Mouse (Mus musculus) CH12.LX (cell line): Measurements from ENCODE around the gene Nsd2. TPM values are rescaled to one million over a fixed set of nuclear protein-coding genes. Genes with fewer than 3 reads are reported as not detected.

Experiments used
- DNase-seq: peaks from one replicate; pipeline ENCODE4 v3.0.0-alpha.2; 2013; ENCODE audit errors: extremely low read depth
- H3K27ac ChIP-seq: 2 replicates; pipeline ENCODE4 v1.5.1; 2012; ENCODE audit warnings: low read depth, mild to moderate bottlenecking, control low read depth, moderate library complexity; ENCODE audit not compliant: insufficient read depth
- H3K27me3 ChIP-seq: replicated peaks from 2 replicates; pipeline ENCODE3; 2012; ENCODE audit warnings: inconsistent platforms
- H3K36me3 ChIP-seq, 2 experiments: replicated peaks in 1 of 2; 2 replicates each; pipeline versions ENCODE3 to v1.6.1; 2012; ENCODE audit warnings: inconsistent platforms in 1 of 2, low read length in 1 of 2, mild to moderate bottlenecking in 1 of 2, mixed read lengths in 1 of 2, moderate library complexity in 1 of 2; ENCODE audit not compliant: control insufficient read depth in 1 of 2, insufficient read depth in 1 of 2
- H3K4me1 ChIP-seq, 2 experiments: 2 replicates each; pipeline ENCODE4 v1.6.1; 2012; ENCODE audit warnings: inconsistent platforms in 1 of 2, moderate library complexity in 1 of 2; ENCODE audit not compliant: insufficient read depth in 2 of 2, control insufficient read depth in 1 of 2
- H3K4me2 ChIP-seq: 2 replicates; pipeline ENCODE4 v1.6.1; 2012; ENCODE audit warnings: low read depth, mild to moderate bottlenecking, control low read depth; ENCODE audit not compliant: poor library complexity, insufficient read depth, severe bottlenecking
- H3K4me3 ChIP-seq, 3 experiments: fragments of 150-350 bp in 1 of 3; sonication (generic) in 1 of 3; replicated peaks in 1 of 3; 2 replicates each; pipeline versions ENCODE3 to v1.5.1; 2011 to 2012; ENCODE audit warnings: low read depth in 2 of 3, low read length in 2 of 3, mild to moderate bottlenecking in 2 of 3, moderate library complexity in 2 of 3, control low read depth in 1 of 3, improper control_type of control experiment in 1 of 3, inconsistent platforms in 1 of 3, mixed read lengths in 1 of 3; ENCODE audit not compliant: poor library complexity in 1 of 3
- H3K79me2 ChIP-seq: replicated peaks from 2 replicates; pipeline ENCODE4 v1.6.1; 2012; ENCODE audit warnings: mild to moderate bottlenecking, moderate library complexity; ENCODE audit not compliant: control insufficient read depth, poor library complexity, insufficient read depth, severe bottlenecking; ENCODE audit errors: extremely low read depth
- H3K9ac ChIP-seq: 2 replicates; pipeline ENCODE4 v1.6.1; 2012; ENCODE audit warnings: low read depth, mild to moderate bottlenecking, control low read depth, moderate library complexity; ENCODE audit not compliant: insufficient read depth
- H3K9me3 ChIP-seq: replicated peaks from 2 replicates; pipeline ENCODE3; 2012; ENCODE audit warnings: low read length, inconsistent platforms, mixed read lengths
- CHD1 ChIP-seq: IDR thresholded peaks from 2 replicates; pipeline ENCODE4 v1.6.1; 2012; ENCODE audit warnings: low read depth, low read length, improper control_type of control experiment, inconsistent platforms
- CHD2 ChIP-seq: IDR thresholded peaks from 2 replicates; pipeline ENCODE4 v1.6.1; 2011; ENCODE audit warnings: low read length, improper control_type of control experiment
- ELF1 ChIP-seq: IDR thresholded peaks from 2 replicates; pipeline ENCODE4 v1.6.1; 2014; ENCODE audit warnings: low read depth, mild to moderate bottlenecking, inconsistent platforms, low read length, improper control_type of control experiment
- EP300 ChIP-seq: IDR thresholded peaks from 2 replicates; pipeline ENCODE4 v1.6.1; 2011; ENCODE audit warnings: low read length, improper control_type of control experiment
- ETS1 ChIP-seq: conservative IDR thresholded peaks from 2 replicates; pipeline ENCODE4 v1.6.1; 2012; ENCODE audit warnings: low read depth, mild to moderate bottlenecking, inconsistent platforms, low read length, improper control_type of control experiment, moderate library complexity
- HCFC1 ChIP-seq: IDR thresholded peaks from 2 replicates; pipeline ENCODE4 v1.6.1; 2012; ENCODE audit warnings: low read depth, mild to moderate bottlenecking, inconsistent platforms, low read length, improper control_type of control experiment
- IRF4 ChIP-seq: IDR thresholded peaks from 2 replicates; pipeline ENCODE4 v1.6.1; 2014; ENCODE audit warnings: low read depth, mild to moderate bottlenecking, inconsistent platforms, low read length, improper control_type of control experiment
- JUN ChIP-seq: IDR thresholded peaks from 2 replicates; pipeline ENCODE4 v1.6.1; 2011; ENCODE audit warnings: low read depth, mild to moderate bottlenecking, low read length, improper control_type of control experiment, moderate library complexity; ENCODE audit not compliant: insufficient read depth
- JUND ChIP-seq: conservative IDR thresholded peaks from 2 replicates; pipeline ENCODE4 v1.6.1; 2011; ENCODE audit warnings: low read depth, low read length, improper control_type of control experiment
- KAT2A ChIP-seq: IDR thresholded peaks from 2 replicates; pipeline ENCODE4 v1.6.1; 2012; ENCODE audit warnings: low read length, improper control_type of control experiment, inconsistent platforms; ENCODE audit not compliant: insufficient replicate concordance
- MAFK ChIP-seq: IDR thresholded peaks from 2 replicates; pipeline ENCODE4 v1.6.1; 2011; ENCODE audit warnings: low read length, improper control_type of control experiment; ENCODE audit not compliant: insufficient replicate concordance
- MAX ChIP-seq: IDR thresholded peaks from 2 replicates; pipeline ENCODE4 v1.6.1; 2011; ENCODE audit warnings: low read length, improper control_type of control experiment
- MAZ ChIP-seq: IDR thresholded peaks from 2 replicates; pipeline ENCODE4 v1.6.1; 2012; ENCODE audit warnings: low read depth, mild to moderate bottlenecking, inconsistent platforms, low read length, improper control_type of control experiment, moderate library complexity
- MEF2A ChIP-seq: IDR thresholded peaks from 2 replicates; pipeline ENCODE4 v1.6.1; 2014; ENCODE audit warnings: low read depth, mild to moderate bottlenecking, inconsistent platforms, low read length, improper control_type of control experiment, borderline replicate concordance
- MXI1 ChIP-seq: IDR thresholded peaks from 2 replicates; pipeline ENCODE4 v1.6.1; 2011; ENCODE audit warnings: mild to moderate bottlenecking, low read depth, low read length, improper control_type of control experiment
- NRF1 ChIP-seq: IDR thresholded peaks from 2 replicates; pipeline ENCODE4 v1.6.1; 2014; ENCODE audit warnings: low read depth, mild to moderate bottlenecking, inconsistent platforms, low read length, improper control_type of control experiment, moderate library complexity
- PAX5 ChIP-seq: IDR thresholded peaks from 2 replicates; pipeline ENCODE4 v1.6.1; 2012; ENCODE audit warnings: low read length, inconsistent platforms, mixed read lengths
- POLR2A ChIP-seq: IDR thresholded peaks from 2 replicates; pipeline ENCODE4 v1.6.1; 2011; ENCODE audit warnings: low read depth, mild to moderate bottlenecking, improper control_type of control experiment, low read length
- POLR2AphosphoS2 ChIP-seq: IDR thresholded peaks from 2 replicates; pipeline ENCODE4 v1.6.1; 2011; ENCODE audit warnings: low read depth, low read length, improper control_type of control experiment
- RAD21 ChIP-seq: IDR thresholded peaks from 2 replicates; pipeline ENCODE4 v1.6.1; 2011; ENCODE audit warnings: low read depth, mild to moderate bottlenecking, low read length, improper control_type of control experiment, moderate library complexity
- RCOR1 ChIP-seq: conservative IDR thresholded peaks from 2 replicates; pipeline ENCODE4 v1.6.1; 2012; ENCODE audit warnings: low read depth, mild to moderate bottlenecking, inconsistent platforms, low read length, improper control_type of control experiment
- SIN3A ChIP-seq: IDR thresholded peaks from 2 replicates; pipeline ENCODE4 v1.6.1; 2012; ENCODE audit warnings: low read length, improper control_type of control experiment, inconsistent platforms
- SMC3 ChIP-seq: IDR thresholded peaks from 2 replicates; pipeline ENCODE4 v1.6.1; 2011; ENCODE audit warnings: low read depth, low read length, improper control_type of control experiment
- TBP ChIP-seq: conservative IDR thresholded peaks from 2 replicates; pipeline ENCODE4 v1.6.1; 2011; ENCODE audit warnings: low read depth, low read length, improper control_type of control experiment
- TCF12 ChIP-seq: IDR thresholded peaks from 2 replicates; pipeline ENCODE4 v1.6.1; 2014; ENCODE audit warnings: low read depth, mild to moderate bottlenecking, inconsistent platforms, low read length, improper control_type of control experiment
- UBTF ChIP-seq: IDR thresholded peaks from 2 replicates; pipeline ENCODE4 v1.6.1; 2012; ENCODE audit warnings: low read depth, mild to moderate bottlenecking, inconsistent platforms, low read length, improper control_type of control experiment, moderate library complexity
- USF2 ChIP-seq: conservative IDR thresholded peaks from 2 replicates; pipeline ENCODE4 v1.6.1; 2011; ENCODE audit warnings: low read depth, low read length, improper control_type of control experiment
- ZC3H11A ChIP-seq: IDR thresholded peaks from 2 replicates; pipeline ENCODE4 v1.6.1; 2012; ENCODE audit warnings: low read depth, mild to moderate bottlenecking, inconsistent platforms, low read length, improper control_type of control experiment
- ZMIZ1 ChIP-seq: IDR thresholded peaks from 2 replicates; pipeline ENCODE4 v1.6.1; 2012; ENCODE audit warnings: low read depth, mild to moderate bottlenecking, inconsistent platforms, low read length, improper control_type of control experiment
- ZNF384 ChIP-seq: IDR thresholded peaks from 2 replicates; pipeline ENCODE4 v1.6.1; 2012; ENCODE audit warnings: low read depth, low read length, improper control_type of control experiment, inconsistent platforms
- dilution Hi-C: fragments of 300-500 bp; cut with MboI; formaldehyde crosslinking; loops from 2 replicates; pipeline ENCODE4 v1.14.3; 2020; ENCODE audit warnings: low sequenced_read_pairs; ENCODE audit not compliant: extremely low pct_unique_long_range_greater_than_20kb, extremely low pct_ligation_motif_present
- in situ Hi-C: fragments of 300-500 bp; cut with MboI; formaldehyde crosslinking; loops from 3 replicates; pipeline ENCODE4 v1.14.3; 2019; ENCODE audit warnings: low sequenced_read_pairs, low pct_ligation_motif_present, low pct_unique_long_range_greater_than_20kb, mixed read lengths
- polyA plus RNA-seq: library from polyadenylated mRNA; unstranded; fragments of >175 nt; gene quantifications from 2 replicates; pipeline ENCODE4 v1.2.1, GENCODE M21; 2012; ENCODE audit warnings: low read depth; ENCODE audit not compliant: insufficient read length
- total RNA-seq, 2 experiments: library from RNA; depleted of rRNA; stranded (reverse); fragments of 300-350 nt in 1 of 2; fragments of >200 nt in 1 of 2; gene quantifications; 2 replicates each; pipeline ENCODE4 v1.2.3; 2012 to 2014

Gene Nsd2
- total and polyA plus RNA-seq, 3 experiments: 39.8 to 55.0 (median 49.9) TPM

DNA sequence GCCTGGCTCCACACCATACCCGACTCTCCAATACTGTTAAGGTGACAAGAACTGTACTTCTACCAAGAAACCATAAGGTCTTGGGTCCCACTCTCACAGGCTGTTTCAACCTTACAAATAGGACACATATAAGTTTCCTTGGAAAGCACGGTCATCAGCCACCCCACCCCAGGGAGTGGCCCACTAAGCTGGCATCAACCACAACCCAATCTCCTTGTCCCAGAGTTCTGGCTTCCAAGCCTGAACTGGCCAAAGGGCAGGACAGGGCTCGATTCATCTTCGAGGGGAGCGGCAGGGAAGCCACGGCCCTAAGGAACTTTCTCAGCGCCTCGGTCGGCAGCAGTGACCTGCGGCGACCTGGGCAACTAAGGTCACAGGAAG, 38.6 kb upstream of the Nsd2 start:
- no peak for DNase-seq
- Histone ChIP-seq H3K4me1 (peaks cover 3 to 23% of the 10 kb centered on the region in 2 experiments; a peak in 3 of 4 replicates), H3K4me3 (peak overlapping the region; percentile 71 to 93 (median 89)), H3K79me2 (no peaks in the 10 kb centered on the region), H3K9me3 (no peaks in the 10 kb centered on the region), H3K9ac (peak overlapping the region; percentile 75), H3K27me3 (no peaks in the 10 kb centered on the region), H3K27ac (0 out of 2 replicates have a peak overlapping the region, but pooled peaks have one; percentile 8), H3K4me2 (peak overlapping the region; percentile 58), H3K36me3 (peaks cover 8 to 23% of the 10 kb centered on the region in 2 experiments)
- in situ Hi-C loops (loop anchor here (5.0 kb wide), 1 partner anchor 35 kb away; no protein-coding TSS in a partner anchor), dilution Hi-C loops (no loop called here)
- TF ChIP-seq ELF1 (no peak), RAD21 (no peak), ZMIZ1 (no peak), ZC3H11A (no peak), HCFC1 (no peak), ETS1 (no peak), POLR2AphosphoS2 (no peak), SMC3 (no peak), JUND (no peak), MAZ (no peak), CHD2 (no peak), MAX (no peak), TCF12 (no peak), CHD1 (no peak), JUN (no peak), IRF4 (no peak), MXI1 (no peak)

DNA sequence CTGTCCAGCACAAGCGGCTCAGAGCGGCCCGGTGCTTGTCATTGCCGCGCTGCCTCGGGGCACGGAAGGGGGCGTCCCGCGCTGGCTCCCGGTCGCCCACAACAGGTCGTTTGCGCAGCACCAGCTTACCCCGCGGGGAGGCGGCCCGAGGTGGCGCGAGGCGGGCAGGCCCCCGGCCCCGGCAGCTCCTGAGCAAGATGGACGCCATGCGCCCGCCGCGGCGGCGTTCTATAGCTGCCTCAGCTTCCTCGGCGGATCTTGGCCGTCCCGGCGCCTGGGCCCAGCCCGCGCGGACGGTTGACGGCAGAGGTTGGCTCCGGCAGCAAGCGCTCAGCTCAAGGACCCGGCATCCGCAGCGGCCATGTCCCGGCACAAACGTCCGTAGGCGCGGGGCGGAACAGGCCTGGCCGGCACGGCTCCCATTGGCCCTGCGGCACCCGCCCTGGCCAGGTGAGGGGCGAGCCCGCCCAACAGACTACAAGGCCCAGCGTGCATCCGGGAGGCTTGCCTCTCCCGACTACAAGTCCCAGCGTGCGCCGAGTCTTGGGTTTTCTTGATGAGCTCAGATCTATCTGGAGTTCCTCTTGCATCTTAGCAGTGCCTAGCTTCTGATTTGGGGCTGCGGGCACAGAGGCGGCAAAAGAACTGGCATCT, 38.1 kb upstream of the Nsd2 start, which contains the start of gene Letm1:
TSS of gene Letm1 (minus strand) at position 473 of the 654 bp plus-strand sequence.
- H3K4me3 ChIP-seq: peak within 1 kb of the TSS; percentile 71 to 93 (median 89)
- H3K4me2 ChIP-seq: peak within 1 kb of the TSS; percentile 58
- in situ Hi-C loops: loop anchor here (5.0 kb wide), 1 partner anchor 35 kb away; no protein-coding TSS in a partner anchor
- H3K4me1 ChIP-seq: peaks cover 3 to 23% of the 10 kb centered on the region in 2 experiments; a peak in 3 of 4 replicates
- H3K79me2 ChIP-seq: no peaks in the 10 kb centered on the region
- peak within 1 kb of the TSS; percentile 8; the same call in 1 of the 2 replicates for H3K27ac ChIP-seq
- peak; percentile 95 for DNase-seq
- peaks cover 5 to 18% of the 10 kb centered on the region in 2 experiments for H3K36me3 ChIP-seq
- dilution Hi-C loops: no loop called here
- H3K27me3 ChIP-seq: no peaks in the 10 kb centered on the region
- H3K9me3 ChIP-seq: no peaks in the 10 kb centered on the region
- peak within 1 kb of the TSS; percentile 75 for H3K9ac ChIP-seq
- TF ChIP-seq CHD2 (no peak), MAFK (no peak), TBP (peak; percentile 58; the same call in 1 of the 2 replicates), SMC3 (no peak), ELF1 (peak; percentile 78), USF2 (no peak), POLR2AphosphoS2 (no peak), UBTF (peak; percentile 84; the same call in 1 of the 2 replicates), MXI1 (0 out of 2 replicates have a peak, but pooled peaks have one; percentile 76), ZNF384 (no peak), ETS1 (no peak), RCOR1 (no peak), ZMIZ1 (no peak; the same call in 1 of the 2 replicates), KAT2A (peak; percentile 86; the same call in 1 of the 2 replicates), MEF2A (peak; percentile 60; the same call in 1 of the 2 replicates), POLR2A (peak; percentile 91), PAX5 (no peak), HCFC1 (peak; percentile 97), JUN (no peak), SIN3A (peak; percentile 72), NRF1 (peak; percentile 42), IRF4 (peak; percentile 6; the same call in 1 of the 2 replicates), EP300 (no peak)
